Mouse (Mus musculus): ENCODE measurements around the gene Chmp4b.

Chmp4b gene

DNA sequence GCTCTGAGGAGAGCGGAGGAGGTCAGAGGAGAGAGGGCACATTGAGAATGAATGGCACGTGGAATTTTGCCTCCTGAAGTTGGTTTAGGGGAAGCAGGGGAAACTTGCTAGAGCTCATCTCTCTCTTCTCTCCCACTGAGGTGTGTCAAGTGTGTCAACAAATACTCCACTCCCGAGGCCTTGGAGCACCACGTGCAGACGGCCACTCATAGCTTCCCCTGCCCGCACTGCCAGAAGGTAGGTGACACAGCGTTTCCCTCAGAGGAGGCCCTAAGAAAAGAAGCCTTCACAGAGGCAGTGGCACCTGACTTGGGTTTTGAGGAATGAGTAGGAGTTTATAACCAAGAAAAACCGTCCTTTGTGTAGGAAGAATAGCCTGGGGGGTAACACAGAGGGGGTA lies 10.3 kb upstream of the Chmp4b start:
- DNase-seq (ENCODE audit: extremely low read depth, low read depth, low spot score): no peak

DNA sequence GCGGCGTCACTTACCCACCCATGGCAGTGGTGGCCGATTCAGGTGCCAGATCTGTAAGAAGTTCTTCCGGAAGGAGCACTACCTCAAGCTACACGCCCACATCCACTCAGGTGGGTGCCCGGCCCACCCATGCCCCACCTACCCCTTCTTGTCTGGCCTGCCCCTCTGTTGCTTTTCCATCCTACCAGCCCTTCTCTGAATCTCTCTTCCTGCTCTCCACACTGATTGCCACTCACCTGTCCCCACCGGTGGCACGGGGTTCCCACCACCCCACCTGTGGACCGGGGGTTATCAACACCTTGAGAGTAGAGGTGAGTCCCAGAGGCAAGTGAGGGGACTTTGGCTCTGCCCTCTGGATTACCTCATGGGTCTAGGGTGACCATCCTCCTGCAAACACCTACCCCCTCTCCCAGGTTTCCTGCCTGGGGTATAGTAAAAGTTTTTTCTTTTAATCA lies 9.5 kb upstream of the Chmp4b start:
- no peak for DNase-seq (ENCODE audit: extremely low read depth, low read depth, low spot score)

DNA sequence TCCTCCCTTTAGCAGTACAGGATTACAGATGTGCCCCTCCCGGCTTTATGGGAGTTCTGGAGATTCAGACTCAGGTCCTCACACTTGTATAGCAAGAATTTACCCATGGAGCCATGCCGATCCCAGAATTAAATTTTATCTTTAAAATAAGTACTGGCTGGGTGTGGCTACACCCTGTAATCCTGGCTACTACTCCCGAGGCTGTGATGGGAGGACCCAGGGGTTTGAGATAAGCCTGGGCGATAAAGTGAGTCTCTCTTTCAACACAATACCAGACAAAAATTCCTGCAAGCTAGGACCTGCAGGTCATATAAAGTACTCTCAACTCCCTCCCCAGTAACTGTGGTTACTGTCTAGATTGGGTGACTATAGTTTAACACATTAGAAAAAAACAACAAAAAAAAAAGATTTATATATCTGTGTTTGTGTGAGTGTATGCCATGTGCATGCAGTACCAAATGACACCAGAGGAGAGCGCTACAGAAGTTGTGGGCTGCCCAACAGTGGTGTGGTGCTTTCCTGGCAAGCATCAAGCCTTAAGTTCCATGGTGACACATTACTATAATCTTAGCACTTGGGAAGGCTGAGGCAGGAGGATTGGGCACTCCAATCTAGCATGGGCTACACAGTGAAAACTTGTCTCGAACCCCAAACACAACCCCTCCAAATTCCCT lies 8.7 kb upstream of the Chmp4b start:
- no peak for DNase-seq (ENCODE audit: extremely low read depth, low read depth, low spot score)

DNA sequence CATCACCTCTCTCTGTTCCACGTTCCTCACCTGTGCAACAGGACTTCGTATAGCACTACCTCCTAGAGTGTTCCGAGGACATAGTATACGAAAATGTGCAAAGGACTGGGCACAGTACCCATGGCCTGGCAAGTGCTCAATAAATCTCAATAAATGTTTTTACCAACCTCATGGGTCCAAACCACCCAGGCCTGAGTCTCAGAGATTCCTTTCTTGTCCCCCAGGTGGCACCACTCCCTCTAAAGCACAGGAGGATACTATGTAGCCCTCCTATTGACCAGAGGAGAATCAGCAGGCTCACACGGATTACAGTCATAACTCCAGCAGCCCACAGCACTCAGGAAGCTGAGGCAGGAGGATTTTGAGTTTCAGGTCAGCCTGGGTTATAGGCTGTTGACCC lies 4.9 kb upstream of the Chmp4b start:
- no peak for DNase-seq (ENCODE audit: extremely low read depth, low read depth, low spot score)

DNA sequence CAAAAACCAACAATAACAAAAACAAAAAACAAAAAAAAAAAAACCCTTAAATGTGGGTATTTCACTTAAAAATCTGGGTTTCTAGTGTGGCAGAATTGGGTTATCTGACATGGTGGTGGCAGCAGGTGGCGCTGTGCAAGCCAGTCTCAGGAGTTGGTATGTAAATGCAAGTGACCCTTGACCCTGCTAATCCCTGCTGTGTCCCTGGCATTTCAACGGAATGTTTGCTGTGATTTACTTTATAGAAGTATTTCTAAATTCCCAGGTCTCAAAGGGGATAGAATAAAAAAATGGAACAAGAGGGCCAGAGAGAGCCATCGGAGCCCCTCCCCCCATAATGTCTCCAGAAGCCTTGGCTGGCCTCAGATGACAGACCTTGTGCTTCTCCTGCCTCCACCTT lies 3.4 kb upstream of the Chmp4b start:
- no peak for DNase-seq (ENCODE audit: extremely low read depth, low read depth, low spot score)

DNA sequence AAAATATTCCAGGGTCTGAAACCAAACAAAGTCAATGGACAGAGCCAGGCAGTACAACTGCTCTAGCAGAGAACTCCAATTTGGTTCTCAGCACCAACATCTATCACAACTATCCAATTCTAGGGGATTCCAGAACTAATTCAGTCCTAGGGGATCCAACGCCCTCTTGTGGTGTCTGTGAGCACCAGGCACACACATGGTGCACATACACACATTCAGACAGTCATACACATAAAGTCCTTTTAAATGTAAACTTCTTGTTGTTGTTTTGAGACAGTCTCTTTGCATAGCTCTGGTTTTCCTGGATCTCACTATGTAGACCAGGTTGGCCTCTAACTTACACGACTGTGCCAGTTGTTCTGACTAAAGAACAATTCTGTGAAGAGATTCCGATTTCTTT lies 1.1 kb upstream of the Chmp4b start:
- no peak for DNase-seq (ENCODE audit: extremely low read depth, low read depth, low spot score)

DNA sequence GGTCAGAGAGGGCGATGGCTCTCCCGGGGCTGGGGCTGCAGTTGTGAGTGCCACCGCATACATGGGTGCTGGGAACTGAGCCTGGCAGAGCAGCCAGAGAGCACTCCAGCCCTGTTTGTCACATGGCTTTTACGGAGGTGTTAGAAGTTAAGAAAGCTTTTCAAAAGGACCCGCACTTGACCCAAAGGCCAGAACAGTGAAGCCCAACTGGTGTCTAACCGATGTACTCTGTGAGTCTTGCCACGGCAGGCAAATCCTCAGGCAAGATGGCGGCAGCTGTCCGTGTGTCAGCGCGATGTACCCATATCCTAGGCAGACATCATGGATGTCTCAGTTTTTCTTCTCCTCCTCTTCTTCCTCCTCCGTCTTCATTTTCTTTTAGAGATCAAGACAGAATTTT lies 3.5 kb downstream of the Chmp4b start:
- no peak for DNase-seq (ENCODE audit: extremely low read depth, low read depth, low spot score)

DNA sequence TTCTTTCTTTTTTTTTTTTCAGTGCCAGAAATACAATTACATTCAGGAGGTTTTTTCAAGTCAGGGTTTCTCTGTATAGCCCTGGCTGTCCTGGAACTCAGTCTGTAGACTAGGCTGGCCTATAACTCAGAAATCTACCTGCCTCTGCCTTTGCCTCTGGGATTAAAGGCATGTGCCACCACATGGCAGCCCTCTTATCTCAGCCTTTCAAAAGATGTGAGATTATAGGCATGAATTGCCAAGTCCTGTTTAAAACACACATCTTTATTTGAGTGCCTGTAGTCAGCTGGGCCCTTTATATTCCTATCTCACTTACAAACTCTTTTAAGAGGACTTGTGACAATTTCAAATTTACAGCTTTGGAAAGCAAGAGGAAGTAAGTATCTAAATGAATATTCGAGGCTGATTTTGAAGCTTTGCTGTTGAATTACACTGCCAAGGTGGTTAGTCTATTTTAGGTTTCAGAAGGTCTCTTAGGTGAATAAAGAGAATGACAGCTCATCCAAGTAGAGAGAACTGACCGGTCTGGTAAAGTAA lies 4.4 kb downstream of the Chmp4b start:
- DNase-seq (ENCODE audit: extremely low read depth, low read depth, low spot score): no peak

DNA sequence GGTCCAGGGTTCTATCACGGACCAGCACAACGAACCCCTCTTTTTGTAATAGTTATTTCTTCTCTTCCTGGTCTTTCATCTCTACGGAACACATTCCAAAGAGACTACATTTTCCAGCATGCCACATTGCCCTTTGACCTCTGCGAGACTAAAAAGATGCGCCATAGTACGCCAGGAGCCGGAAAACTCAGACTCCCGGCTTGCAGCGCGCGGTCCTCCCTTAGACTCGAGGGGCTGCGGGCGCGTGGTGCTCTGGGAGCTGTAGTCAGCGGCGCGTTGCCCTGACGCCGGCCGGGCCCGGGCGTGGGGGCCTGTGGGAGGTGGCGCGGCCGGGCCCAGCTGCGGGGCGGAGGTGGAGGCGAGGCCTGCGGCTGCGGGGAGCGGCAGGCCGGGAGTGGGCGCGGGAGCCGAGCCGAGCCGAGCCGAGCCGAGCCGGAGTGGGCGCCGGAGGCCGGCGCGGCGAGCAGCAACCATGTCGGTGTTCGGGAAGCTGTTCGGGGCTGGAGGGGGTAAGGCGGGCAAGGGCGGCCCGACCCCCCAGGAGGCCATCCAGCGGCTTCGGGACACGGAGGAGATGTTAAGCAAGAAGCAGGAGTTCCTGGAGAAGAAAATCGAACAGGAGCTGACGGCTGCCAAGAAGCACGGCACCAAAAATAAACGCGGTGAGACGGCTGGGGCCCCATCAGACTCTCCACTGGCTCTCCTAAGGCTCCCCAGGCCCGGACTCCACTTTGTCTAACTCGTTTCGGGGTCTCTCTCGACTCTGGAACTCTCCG lies 5.4 kb downstream of the Chmp4b start:
- DNase-seq (ENCODE audit: extremely low read depth, low read depth, low spot score): peak; percentile 82

DNA sequence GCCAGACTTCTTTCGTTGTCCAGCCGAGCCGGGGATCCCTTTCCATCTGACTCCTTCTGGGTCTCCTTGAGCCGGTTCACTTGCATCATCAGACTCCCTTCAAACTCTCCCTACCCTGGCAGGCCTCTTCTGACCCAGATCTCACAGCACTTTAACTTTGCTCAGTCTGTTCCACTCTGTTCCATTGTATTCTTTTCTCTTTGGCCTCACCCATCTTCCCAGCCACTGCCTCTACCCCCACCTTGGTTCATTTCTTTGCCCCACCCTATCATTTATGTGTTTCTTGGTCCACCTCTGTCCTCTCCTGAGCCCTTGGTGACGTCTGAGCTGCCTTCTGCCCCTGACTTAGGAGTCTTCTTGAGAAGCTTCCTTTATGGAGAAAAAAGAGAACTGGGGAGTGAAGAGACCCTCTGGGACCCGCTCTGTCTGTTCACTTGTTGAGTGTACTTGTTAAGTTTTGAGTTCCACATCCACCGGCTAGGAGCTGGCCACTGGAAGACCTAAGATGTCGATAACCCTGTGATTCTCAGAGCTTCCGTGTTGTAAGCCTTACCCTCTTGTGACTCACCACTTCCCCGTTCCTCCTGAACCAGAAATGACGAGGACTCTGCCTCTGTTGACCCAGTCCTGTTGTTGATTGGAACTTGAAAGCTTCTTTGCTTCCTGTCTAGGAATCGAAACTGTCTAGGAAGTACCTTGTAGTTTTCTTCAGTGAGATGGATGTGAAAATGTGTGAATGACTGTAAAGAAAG lies 6.2 kb downstream of the Chmp4b start:
- DNase-seq (ENCODE audit: extremely low read depth, low read depth, low spot score): no peak

DNA sequence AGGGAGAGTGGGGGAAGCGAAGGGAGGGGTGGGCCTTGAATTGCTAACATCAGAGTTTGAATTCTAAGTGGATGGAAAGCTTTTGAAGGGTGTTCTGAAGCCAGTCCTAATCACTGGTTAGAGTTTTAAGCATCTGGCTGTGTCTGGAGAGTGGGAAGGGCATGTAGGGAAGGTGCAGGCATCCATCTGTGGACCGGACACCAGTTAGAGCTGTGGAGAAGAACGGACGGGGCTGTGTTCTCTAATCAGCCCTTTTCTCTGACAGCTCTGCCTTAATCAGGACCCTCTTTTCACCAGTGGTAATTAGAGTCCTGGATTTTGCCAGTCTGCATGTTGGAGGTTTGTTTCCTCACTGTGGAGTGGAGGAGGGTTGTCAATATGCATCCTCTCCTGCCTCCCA lies 7.6 kb downstream of the Chmp4b start:
- DNase-seq (ENCODE audit: extremely low read depth, low read depth, low spot score): no peak

DNA sequence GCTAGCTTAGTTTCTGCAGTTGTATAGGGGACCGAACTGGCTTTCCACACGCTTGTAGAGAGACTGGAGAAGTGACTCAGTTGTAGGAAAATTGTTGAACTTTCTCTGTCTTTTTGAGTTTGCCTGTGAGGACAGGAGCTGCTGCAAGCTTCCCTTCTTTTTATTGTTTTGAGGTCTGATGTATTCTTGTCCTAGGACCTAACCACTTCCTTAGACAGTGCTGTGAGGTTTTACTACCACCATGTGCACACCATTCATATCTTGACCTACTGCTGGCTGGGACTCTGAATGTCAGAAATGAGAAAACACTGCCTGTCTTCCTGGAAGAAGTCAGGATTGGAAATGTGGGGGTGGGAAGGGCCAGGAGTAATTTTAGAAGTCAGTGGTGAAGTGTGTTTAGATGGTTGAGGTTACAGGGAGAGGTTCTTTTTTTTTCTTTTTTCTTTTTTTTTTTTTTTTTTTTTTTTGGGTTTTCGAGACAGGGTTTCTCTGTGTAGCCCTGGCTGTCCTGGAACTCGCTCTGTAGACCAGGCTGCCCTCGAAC lies 8.1 kb downstream of the Chmp4b start:
- DNase-seq (ENCODE audit: extremely low read depth, low read depth, low spot score): no peak

DNA sequence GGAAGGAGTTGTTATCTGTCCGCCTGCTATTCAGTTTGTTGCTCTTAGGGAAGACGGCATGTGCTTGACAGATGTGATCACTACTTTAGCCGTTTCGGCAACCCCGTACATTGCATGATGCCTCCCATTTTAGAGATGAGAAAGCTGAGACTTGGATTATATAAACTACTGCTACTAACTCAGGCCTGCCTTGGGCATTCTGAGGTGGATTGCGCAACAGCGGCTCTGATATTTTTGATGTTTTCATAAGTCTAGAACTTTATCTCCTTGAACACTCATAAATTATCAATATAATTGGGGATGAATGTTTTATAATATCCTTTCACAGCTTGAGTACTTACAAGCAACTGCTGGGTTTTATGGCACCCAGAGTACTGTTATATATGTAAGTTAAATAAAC lies 17.2 kb downstream of the Chmp4b start:
- no peak for DNase-seq (ENCODE audit: extremely low read depth, low read depth, low spot score)

DNA sequence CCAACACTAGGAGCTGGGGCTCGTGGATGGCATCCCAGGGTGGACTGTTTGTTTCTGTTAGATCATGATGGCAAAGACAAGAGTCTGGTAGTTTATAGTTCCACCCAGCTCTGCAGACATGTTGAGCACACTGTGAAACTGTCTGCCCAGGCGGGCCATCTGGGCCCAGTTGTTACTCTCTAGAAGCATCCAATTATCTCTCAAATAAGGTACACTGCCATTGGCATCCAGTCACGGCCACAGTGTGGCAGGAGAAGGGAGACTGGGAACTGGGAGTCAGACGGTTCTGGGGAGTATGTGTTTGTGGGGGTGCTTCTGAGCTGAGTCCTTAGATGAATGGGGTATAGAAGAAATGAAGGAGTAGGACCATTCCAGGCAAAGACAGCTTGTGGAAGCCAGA lies 18.6 kb downstream of the Chmp4b start:
- DNase-seq (ENCODE audit: extremely low read depth, low read depth, low spot score): no peak

DNA sequence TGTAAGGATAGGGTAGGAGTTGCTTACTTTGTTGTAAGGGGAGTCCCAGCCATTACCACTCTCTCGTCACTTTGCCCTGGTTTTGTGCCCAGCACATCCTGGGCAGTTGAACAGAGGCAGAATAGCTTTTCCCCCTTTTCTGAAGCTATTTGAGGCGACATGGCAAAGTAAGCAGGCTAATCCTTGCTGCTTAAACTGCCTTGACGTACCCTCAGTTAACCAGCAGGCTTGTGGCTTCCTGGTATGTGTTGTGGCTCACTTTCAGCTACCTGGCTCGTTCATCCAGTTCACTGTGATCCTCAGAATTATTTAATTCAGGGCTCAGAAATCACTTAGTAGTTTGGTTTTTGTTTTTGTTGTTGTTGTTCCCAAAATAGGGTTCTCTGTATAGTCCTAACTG lies 19.2 kb downstream of the Chmp4b start:
- DNase-seq (ENCODE audit: extremely low read depth, low read depth, low spot score): no peak

DNA sequence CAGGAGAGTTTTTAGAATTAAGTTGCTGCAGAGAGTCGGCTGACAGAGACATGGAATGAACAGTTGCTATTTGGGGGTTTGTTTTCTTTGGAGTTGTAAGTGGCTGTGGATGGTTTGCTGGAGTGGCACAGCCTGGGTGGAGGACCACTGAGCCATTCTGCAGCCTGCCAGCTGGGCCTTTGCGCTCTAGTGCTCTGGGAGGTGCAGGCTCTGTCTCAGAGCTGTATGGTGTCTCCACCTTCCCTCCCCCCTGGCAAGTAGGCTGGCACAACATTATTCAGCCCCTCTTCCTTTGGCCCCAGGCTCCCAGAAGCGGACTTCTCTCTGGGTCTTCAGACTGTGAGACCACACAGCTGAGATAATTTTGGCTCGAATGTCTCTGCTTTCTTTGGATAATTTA lies 22.5 kb downstream of the Chmp4b start:
- DNase-seq (ENCODE audit: extremely low read depth, low read depth, low spot score): no peak

DNA sequence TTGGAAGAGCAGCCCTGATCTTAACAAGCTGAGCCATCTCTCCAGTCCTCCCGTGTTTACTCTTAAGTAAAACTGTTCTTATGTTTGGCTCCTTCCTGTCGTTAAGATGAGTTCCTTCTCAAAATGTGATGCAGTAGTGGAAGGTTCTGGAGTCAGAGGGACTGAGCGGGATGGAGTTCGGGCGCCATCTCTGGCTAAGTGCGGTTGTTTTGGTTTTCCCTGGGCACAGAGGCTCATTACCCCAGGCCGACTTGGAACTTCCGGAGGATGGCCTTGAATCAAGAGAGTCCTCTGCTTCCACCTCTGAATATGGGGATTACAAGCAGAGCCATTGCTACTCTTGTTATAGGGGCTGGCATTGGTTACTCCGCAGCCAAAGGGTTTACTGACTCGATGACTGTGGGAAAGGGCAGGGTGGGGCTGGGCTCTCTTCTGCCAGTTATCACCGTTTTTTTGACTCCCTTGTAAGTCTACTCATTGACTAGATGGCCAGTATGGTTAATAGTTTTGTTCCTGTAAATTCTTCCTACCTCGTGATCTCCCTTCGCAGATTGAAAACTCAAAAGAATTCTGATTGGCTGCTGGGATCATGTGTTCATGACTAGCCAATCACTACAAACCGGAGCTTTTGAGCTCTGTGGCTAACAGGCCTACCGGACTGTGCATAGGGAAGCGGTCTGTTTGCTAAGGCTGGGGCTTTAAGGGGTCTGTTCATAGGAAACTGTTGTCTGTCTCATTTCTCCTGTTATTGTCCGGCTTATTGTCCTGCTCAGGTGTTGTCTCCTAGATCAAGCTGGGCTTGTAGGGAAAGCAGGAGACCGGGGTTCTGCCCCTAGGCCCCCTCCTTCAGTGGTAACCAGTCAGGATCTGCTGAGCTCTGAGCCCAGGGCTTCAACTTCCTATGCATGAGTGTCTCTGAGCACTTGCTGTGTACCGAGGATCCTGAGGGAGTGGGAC lies 25.4 kb downstream of the Chmp4b start:
- DNase-seq (ENCODE audit: extremely low read depth, low read depth, low spot score): no peak

DNA sequence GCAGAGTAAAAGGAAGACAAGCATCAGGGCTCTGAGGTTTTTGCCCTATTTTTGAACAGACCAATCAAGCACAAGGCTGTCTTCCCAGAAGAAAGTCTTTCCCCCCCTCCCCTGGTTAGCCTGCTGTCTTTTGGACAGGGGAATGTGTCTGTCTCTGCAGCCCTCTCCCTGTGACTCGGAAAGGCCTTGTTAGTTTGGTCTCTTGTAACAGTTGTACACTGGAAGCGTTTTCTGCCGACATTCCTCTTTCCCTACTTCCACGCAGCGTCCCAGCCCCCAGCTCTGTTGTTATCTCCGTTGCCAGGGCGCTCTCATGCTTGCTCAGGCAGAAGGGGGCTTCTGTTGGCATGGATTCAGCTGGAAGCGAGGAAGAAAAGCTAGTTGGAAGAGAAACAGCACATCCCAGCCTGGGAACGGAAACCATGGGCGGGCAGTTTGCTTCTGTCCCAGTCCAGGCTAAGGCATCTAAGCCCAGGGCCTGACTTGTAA lies 26.2 kb downstream of the Chmp4b start:
- DNase-seq (ENCODE audit: extremely low read depth, low read depth, low spot score): no peak

DNA sequence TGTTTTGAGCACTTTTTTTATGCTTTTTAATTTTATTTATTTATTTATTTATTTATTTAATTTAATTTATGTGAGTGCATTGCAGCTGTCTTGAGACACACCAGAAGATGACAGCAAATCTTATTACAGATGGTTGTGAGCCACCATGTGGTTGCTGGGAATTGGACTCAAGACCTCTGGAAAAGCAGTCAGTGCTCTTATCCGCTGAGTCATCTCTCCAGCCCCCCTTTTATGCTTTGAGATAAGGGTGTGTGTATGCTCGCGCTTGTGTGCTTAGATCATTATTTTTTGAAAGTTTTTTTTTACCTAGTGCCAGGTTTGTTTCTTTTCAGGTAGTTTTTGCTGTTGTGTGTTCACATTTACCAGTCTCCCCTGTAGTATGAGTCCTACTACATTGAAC lies 27.5 kb downstream of the Chmp4b start:
- no peak for DNase-seq (ENCODE audit: extremely low read depth, low read depth, low spot score)

DNA sequence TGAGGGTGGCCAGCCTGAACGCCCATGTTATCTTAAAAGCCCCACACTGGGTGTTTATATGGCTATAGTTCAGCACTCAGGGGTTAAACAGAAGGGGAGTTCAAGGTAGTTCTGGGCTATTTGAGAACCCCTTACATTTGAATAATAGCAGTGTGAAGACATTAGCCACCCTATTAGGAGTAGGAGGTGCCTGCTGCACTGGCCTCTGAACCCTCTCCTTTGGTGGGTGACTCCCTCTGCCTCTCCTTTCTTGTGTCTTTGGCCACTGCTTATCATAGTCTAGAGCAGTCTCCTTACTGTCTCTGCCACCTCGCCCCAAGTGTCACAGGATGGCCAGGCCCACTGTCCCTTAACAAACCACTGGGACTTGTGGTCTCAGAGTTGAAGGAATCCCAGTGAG lies 28.8 kb downstream of the Chmp4b start:
- DNase-seq (ENCODE audit: extremely low read depth, low read depth, low spot score): no peak

All from fat pad, adult 2 months (tissue).